In genomic region chr12:102453581-102453980, GRCm38 (mm10) we compare ENCODE assay signal across 10 mouse cellular contexts. TPM values are rescaled to one million over a fixed set of nuclear protein-coding genes. Genes with fewer than 3 reads are reported as not detected.
DNase-seq lines count a peak whose midpoint lies in the region; ATAC-seq and TF ChIP-seq lines count a peak whose summit lies in the region.
"Had no signal": no experiment of that assay in that cellular context is flagged by ENCODE, and none has a peak within 500 bp of the region (broad histone marks: within the 10 kb centered on the region; RNA-seq: fewer than 3 reads in every experiment).

No protein-coding gene starts in this region.

- H3K9ac ChIP-seq in intestine, embryonic 15.5 days: no peak overlapping the region

- TF ChIP-seq CTCF in layer of hippocampus, adult 2 months (conservative IDR thresholded peaks at IDR 0.05): no peak

- H3K27ac ChIP-seq in layer of hippocampus, adult 2 months: 0 out of 2 replicates have a peak overlapping the region, but pooled peaks have one; percentile 7
- no peak overlapping the region; the same call in 1 of the 2 replicates for H3K27ac ChIP-seq in intestine, embryonic 15.5 days

- no peak overlapping the region for H3K4me3 ChIP-seq in layer of hippocampus, adult 2 months
- no peak overlapping the region for H3K4me3 ChIP-seq in intestine, embryonic 15.5 days (replicated peaks)

- no peaks in the 10 kb centered on the region for H3K36me3 ChIP-seq in intestine, embryonic 15.5 days

- ATAC-seq in intestine, embryonic 15.5 days: peak; percentile 95
- ATAC-seq in megakaryocyte, adult 5-6 weeks (ENCODE audit: poor library complexity, severe bottlenecking): peak; percentile 67

- 42% methylated on average over 6 of the region's 6 CpGs for WGBS in intestine, embryonic 15.5 days

- no peaks in the 10 kb centered on the region for H3K4me1 ChIP-seq in intestine, embryonic 15.5 days (replicated peaks)

- no peak overlapping the region for H3K4me2 ChIP-seq in intestine, embryonic 15.5 days (replicated peaks)

- no peaks in the 10 kb centered on the region for H3K27me3 ChIP-seq in intestine, embryonic 15.5 days (replicated peaks)

- no peaks in the 10 kb centered on the region for H3K9me3 ChIP-seq in intestine, embryonic 15.5 days

- DNase-seq in layer of hippocampus, adult 2 months (ENCODE audit: low spot score in 2 of 2): no peak
- DNase-seq in layer of hippocampus, adult 8-10 months (ENCODE audit: low spot score in 2 of 2): no peak
- DNase-seq in NIH3T3 (ENCODE audit: low read depth): peak; percentile 79
- DNase-seq in right cerebral cortex, adult 18-20 months: no peak
- no peak for DNase-seq in right cerebral cortex, postnatal 10 days (ENCODE audit: low spot score in 2 of 2)
- no peak for DNase-seq in adrenal gland, adult 2 months
- DNase-seq: cerebellum, adult 9-11 months; midbrain, embryonic 14.5 days had no signal

RNA-seq across cellular contexts. Expression of gene Lgmn, which starts 14.0 kb away (rescaled TPM):
- 10 to 100 TPM; 78.6 to 84.8 TPM for total RNA-seq in layer of hippocampus, adult 2 months (2021)
- total RNA-seq in layer of hippocampus, adult 8-10 months (2022): 100 to 1,000 TPM in 2 of 4 experiments, 10 to 100 TPM in 2; 82.8 to 200 (median 127) TPM
- 81.0 and 84.1 TPM in 2 replicates for polyA plus RNA-seq in intestine, embryonic 15.5 days (2015; fragmentation: Nextera tagmentation; extraction: Ambion mirVana)
- 37.6 and 39.2 TPM in 2 replicates for total RNA-seq in megakaryocyte, adult 5-6 weeks (2015)
- total RNA-seq in megakaryocyte, adult 5-6 weeks (2017): 28.7 and 33.0 TPM in 2 replicates
- total RNA-seq in adrenal gland, adult 2 months (2021): 100 to 1,000 TPM; 116 to 129 TPM
- polyA plus RNA-seq in adrenal gland, adult 2 months (2012; rRNA removed): 111 and 133 TPM in 2 replicates

RNA-seq across cellular contexts. Expression of gene Golga5, which starts 15.4 kb away (rescaled TPM):
- 10 to 100 TPM; 24.6 to 26.3 TPM for total RNA-seq in layer of hippocampus, adult 2 months (2021)
- 10 to 100 TPM; 24.9 to 29.8 (median 26.9) TPM for total RNA-seq in layer of hippocampus, adult 8-10 months (2022)
- 30.0 and 33.1 TPM in 2 replicates for polyA plus RNA-seq in intestine, embryonic 15.5 days (2015; fragmentation: Nextera tagmentation; extraction: Ambion mirVana)
- 24.1 and 26.3 TPM in 2 replicates for total RNA-seq in megakaryocyte, adult 5-6 weeks (2015)
- 67.6 and 87.1 TPM in 2 replicates for total RNA-seq in megakaryocyte, adult 5-6 weeks (2017)
- 10 to 100 TPM; 38.2 to 43.0 TPM for total RNA-seq in adrenal gland, adult 2 months (2021)
- 4.8 and 5.2 TPM in 2 replicates for polyA plus RNA-seq in adrenal gland, adult 2 months (2012; rRNA removed)
